Mouse (Mus musculus): ENCODE measurements around the gene Phlda1. TPM values are rescaled to one million over a fixed set of nuclear protein-coding genes. Genes with fewer than 3 reads are reported as not detected.

Phlda1 gene
- 10 to 100 TPM; 75.2 to 97.8 TPM for total RNA-seq (2023)

DNA sequence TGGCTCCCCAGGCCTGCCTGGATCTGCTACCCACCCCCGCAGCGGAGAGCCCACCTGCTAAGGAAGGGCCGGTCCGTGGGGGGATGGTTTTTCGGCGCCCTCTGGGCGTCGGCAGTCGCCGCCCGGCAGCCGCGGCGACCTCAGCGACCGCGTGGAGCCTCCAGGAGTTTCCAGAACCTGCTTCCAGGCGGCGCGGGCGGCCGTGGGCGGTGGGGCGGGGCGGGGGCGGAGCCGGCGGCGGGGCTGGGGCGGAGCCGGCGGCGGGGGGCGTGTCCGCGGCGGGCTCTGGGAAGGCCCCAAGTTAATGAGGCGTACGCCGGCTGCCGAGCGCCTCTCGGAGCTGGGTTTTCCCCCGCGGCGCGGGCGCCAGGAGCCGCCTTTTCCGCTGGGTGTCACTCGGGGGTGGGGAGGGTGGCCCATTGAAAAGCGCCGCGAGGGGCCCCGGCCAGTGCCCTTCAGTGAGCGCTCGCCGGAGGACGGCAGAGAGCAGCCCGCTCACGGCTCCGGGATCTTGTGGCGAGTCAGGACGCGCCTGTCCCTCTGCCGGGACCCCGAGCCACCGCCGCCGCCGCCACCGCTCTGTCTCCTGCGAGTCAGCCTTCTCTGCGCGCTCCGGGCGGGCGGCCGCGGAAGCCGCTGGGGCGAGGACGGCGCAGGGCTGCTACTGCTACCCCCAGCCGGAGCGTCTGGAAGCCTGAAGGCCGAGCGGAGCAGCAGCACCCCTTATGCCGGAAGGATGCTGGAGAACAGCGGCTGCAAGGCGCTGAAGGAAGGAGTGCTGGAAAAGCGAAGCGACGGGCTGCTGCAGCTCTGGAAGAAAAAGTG, at the start of gene Phlda1:
Phlda1 (plus strand) TSS at position 186 of the 825 bp plus-strand sequence.

DNA sequence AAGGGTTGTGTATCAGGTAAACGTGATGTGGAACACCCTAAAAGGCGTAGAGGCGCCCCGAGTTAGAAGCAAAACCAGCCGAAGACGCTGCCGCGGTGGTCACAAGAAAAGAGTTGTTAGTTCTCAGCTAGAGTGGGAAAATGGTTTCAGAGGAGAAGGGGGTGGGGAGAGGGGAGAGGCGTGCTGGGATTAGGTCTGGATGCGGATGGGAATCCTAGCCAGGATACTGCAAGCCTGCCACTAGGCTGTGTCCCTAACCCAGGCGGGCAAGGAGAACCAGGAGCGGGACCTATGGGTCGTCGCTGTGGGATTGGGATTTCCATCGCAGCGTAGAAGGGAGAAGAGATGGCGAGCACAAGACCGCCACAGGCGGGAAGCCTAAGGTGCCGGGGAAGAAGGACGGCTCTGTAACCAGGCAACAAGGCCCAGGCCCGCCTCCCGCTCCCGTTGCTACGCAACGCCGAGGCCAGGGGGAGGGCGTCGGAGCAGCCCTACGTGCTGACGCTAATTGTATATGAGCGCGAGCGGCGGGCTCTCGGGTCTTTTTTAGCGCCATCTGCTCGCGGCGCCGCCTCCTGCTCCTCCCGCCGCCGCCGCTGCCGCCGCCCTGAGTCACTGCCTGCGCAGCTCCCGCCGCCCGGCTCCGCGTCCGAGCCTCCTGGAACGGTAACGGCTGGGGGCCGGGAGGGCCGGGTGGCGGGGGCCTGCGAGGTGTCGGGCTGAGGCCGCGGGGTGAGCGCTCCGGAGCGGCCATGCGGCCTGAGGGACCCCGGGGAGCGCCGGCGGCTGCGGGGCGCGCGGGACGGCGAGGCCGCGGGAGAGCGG, 33.2 kb upstream of the Phlda1 start, which contains the start of gene Nap1l1:
Nap1l1 (plus strand) TSS at position 538 of the 825 bp plus-strand sequence.

Other genes starting within 250 kb of the Phlda1 start
- 1 to 10 TPM in 1 of 2 experiments, under 1 TPM in 1; 0.58 to 1.5 TPM for gene Bbs10, start 207.6 kb upstream of the Phlda1 start, total RNA-seq (2023)
- 100 to 1,000 TPM; 155 to 174 TPM for gene Nap1l1, start 33.1 kb upstream of the Phlda1 start, total RNA-seq (2023)